Mouse (Mus musculus) G1E (cell line): Measurements from ENCODE around the gene Calcoco2.

Experiments used
- CTCF ChIP-seq: IDR thresholded peaks from 2 replicates; pipeline ENCODE4 v1.5.1; 2012; ENCODE audit warnings: low read depth, low read length, inconsistent platforms, mixed read lengths
- GATA1 ChIP-seq: IDR thresholded peaks from 2 replicates; pipeline ENCODE4 v1.6.1; 2012; ENCODE audit warnings: borderline replicate concordance, low read length, inconsistent platforms, mixed read lengths
- TAL1 ChIP-seq: conservative IDR thresholded peaks from 2 replicates; pipeline ENCODE4 v1.6.1; 2012; ENCODE audit warnings: low read depth, low read length, inconsistent platforms, mixed read lengths

DNA sequence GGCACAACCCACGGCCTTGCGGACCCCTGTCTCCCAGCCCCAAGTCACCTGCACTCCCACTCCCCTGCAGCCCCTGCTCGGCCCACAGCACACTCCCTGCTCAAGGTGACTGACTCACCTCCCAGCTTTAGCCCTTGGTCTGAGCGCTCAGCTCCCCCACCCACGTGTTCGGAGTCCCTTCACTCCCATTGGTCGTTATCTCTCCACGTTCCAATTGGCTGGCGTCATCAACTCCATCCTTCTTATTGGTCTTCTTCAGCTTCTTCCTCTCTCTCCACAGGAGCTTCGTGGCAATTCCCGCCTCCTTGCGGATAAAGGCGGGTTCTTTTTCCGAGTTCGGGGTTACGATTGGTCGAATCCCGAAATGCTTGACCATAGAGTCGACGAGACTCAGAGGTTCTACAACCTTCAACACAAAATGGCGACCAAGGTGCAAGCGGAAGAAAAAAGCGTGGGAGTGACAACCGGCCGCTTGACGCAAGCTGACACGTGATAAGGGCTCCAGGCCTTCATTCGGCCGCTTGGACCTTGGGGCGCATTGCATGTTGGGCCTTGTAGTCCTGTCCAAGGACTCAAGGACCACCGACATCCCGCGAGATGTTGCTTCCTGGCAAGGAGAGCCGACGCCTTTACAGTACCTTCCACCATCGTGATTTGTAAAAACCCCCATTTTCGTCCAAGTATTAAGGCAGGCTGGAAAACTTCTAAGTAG lies 36.1 kb downstream of the Calcoco2 start, which contains the start of gene Atp5g1:
- TF ChIP-seq CTCF (no peak), TAL1 (no peak), GATA1 (no peak)
